14 mouse cellular contexts compared by ENCODE assay signal in genomic region chr9:117364610-117365009, GRCm38 (mm10).
"Had no signal": no experiment of that assay in that cellular context is flagged by ENCODE, and none has a peak within 500 bp of the region (broad histone marks: within the 10 kb centered on the region; RNA-seq: fewer than 3 reads in every experiment).

No protein-coding gene starts in this region.

- H3K4me3 ChIP-seq: intestine, embryonic 15.5 days; left cerebral cortex, adult 2 months; liver, embryonic 15.5 days had no signal

- H3K4me1 ChIP-seq: intestine, embryonic 15.5 days; liver, embryonic 15.5 days had no signal

- DNase-seq: kidney, adult 8-10 months; kidney, postnatal 25 days; lung, adult 2 months; lung, postnatal 36 days; midbrain, embryonic 14.5 days; right cerebral cortex, adult 18-20 months; right cerebral cortex, postnatal 25 days; thymus, postnatal 4 days had no signal

- H3K4me2 ChIP-seq: intestine, embryonic 15.5 days; liver, embryonic 11.5 days; liver, embryonic 15.5 days had no signal

- H3K9me3 ChIP-seq: intestine, embryonic 15.5 days; liver, embryonic 15.5 days had no signal

- H3K27ac ChIP-seq: intestine, embryonic 15.5 days; left cerebral cortex, adult 2 months; liver, embryonic 15.5 days; stomach, postnatal 0 days had no signal

- H3K27me3 ChIP-seq: intestine, embryonic 15.5 days; liver, embryonic 15.5 days had no signal

- H3K36me3 ChIP-seq: intestine, embryonic 15.5 days; liver, embryonic 15.5 days had no signal

- H3K9ac ChIP-seq: intestine, embryonic 15.5 days; liver, embryonic 15.5 days had no signal

- ATAC-seq: intestine, embryonic 15.5 days; lung, postnatal 0 days had no signal
